Mouse (Mus musculus) gastrocnemius, adult 2 months (tissue): ENCODE results near the gene Myo10. TPM values are rescaled to one million over a fixed set of nuclear protein-coding genes. Genes with fewer than 3 reads are reported as not detected.

Experiments
- DNase-seq: peaks from one replicate; pipeline ENCODE4 v3.0.0; 2022
- H3K27ac ChIP-seq: fragments of 200-600 bp; 2 replicates; pipeline ENCODE4 v1.8.1; 2022; ENCODE audit warnings: mild to moderate bottlenecking
- H3K4me3 ChIP-seq: fragments of 200-600 bp; 2 replicates; pipeline ENCODE4 v1.8.1; 2022; ENCODE audit warnings: mild to moderate bottlenecking, moderate library complexity
- CTCF ChIP-seq: fragments of 200-600 bp; IDR thresholded peaks from 2 replicates; pipeline ENCODE4 v1.8.1; 2022; ENCODE audit warnings: antibody characterized with exemption, mild to moderate bottlenecking, moderate library complexity
- intact Hi-C: fragments of 180-260 bp; cut with DNase I; formaldehyde crosslinking; loops from one replicate; pipeline ENCODE4 v1.15.1; 2025
- total RNA-seq, 2 experiments: library from RNA; stranded (reverse); gene quantifications; 2 replicates each; pipeline ENCODE4 v1.2.3; 2021

Gene Myo10
- total RNA-seq, 2 experiments from 2014 or later: 56.1 to 62.0 TPM

- intact Hi-C loops: no loop called here
- DNase-seq: no peak
- Histone ChIP-seq H3K4me3 (no peak overlapping the region), H3K27ac (no peak overlapping the region)
- TF ChIP-seq CTCF: no peak
Observed at GRCm38 (mm10) chr15:25689477-25689876, 67.2 kb downstream of the Myo10 start.

- intact Hi-C loops: no loop called here
- peak; percentile 22; the same call in 1 of the 2 replicates for TF ChIP-seq CTCF
- Histone ChIP-seq H3K27ac (no peak overlapping the region), H3K4me3 (no peak overlapping the region)
- no peak for DNase-seq
Observed at GRCm38 (mm10) chr15:25690066-25690745, 67.9 kb downstream of the Myo10 start.

GRCm38 (mm10) chr15:25690746-25691105 lies 68.4 kb downstream of the Myo10 start:
- H3K27ac ChIP-seq: no peak overlapping the region
- H3K4me3 ChIP-seq: no peak overlapping the region
- TF ChIP-seq CTCF: no peak
- intact Hi-C loops: no loop called here
- no peak for DNase-seq

GRCm38 (mm10) chr15:25692254-25692950 lies 70.1 kb downstream of the Myo10 start:
- peak overlapping the region; percentile 48 for H3K27ac ChIP-seq
- peak; percentile 63 for DNase-seq
- no peak for TF ChIP-seq CTCF
- intact Hi-C loops: no loop called here
- peak overlapping the region; percentile 26; the same call in 1 of the 2 replicates for H3K4me3 ChIP-seq

- intact Hi-C loops: no loop called here
- Histone ChIP-seq H3K27ac (peak overlapping the region; percentile 48), H3K4me3 (no peak overlapping the region)
- no peak for DNase-seq
- no peak for TF ChIP-seq CTCF
Observed at GRCm38 (mm10) chr15:25693708-25694107, 71.4 kb downstream of the Myo10 start.

GRCm38 (mm10) chr15:25694749-25695148 lies 72.4 kb downstream of the Myo10 start:
- intact Hi-C loops: no loop called here
- DNase-seq: no peak
- Histone ChIP-seq H3K4me3 (no peak overlapping the region), H3K27ac (no peak overlapping the region)
- TF ChIP-seq CTCF: no peak

GRCm38 (mm10) chr15:25695253-25695652 lies 72.9 kb downstream of the Myo10 start:
- intact Hi-C loops: no loop called here
- TF ChIP-seq CTCF: no peak
- DNase-seq: no peak
- Histone ChIP-seq H3K27ac (no peak overlapping the region), H3K4me3 (no peak overlapping the region)

GRCm38 (mm10) chr15:25695883-25696282 lies 73.6 kb downstream of the Myo10 start:
- Histone ChIP-seq H3K27ac (no peak overlapping the region), H3K4me3 (no peak overlapping the region)
- no peak for TF ChIP-seq CTCF
- intact Hi-C loops: no loop called here
- no peak for DNase-seq

- DNase-seq: no peak
- Histone ChIP-seq H3K4me3 (no peak overlapping the region), H3K27ac (no peak overlapping the region)
- intact Hi-C loops: no loop called here
- no peak for TF ChIP-seq CTCF
Observed at GRCm38 (mm10) chr15:25696660-25697059, 74.3 kb downstream of the Myo10 start.

- intact Hi-C loops: no loop called here
- H3K27ac ChIP-seq: no peak overlapping the region
- H3K4me3 ChIP-seq: no peak overlapping the region
- DNase-seq: no peak
- no peak for TF ChIP-seq CTCF
Observed at GRCm38 (mm10) chr15:25699032-25699557, 76.8 kb downstream of the Myo10 start.

- intact Hi-C loops: no loop called here
- H3K27ac ChIP-seq: no peak overlapping the region
- H3K4me3 ChIP-seq: no peak overlapping the region
- no peak for TF ChIP-seq CTCF
- DNase-seq: no peak
Observed at GRCm38 (mm10) chr15:25702602-25703001, 80.3 kb downstream of the Myo10 start.

- H3K27ac ChIP-seq: no peak overlapping the region
- intact Hi-C loops: no loop called here
- no peak for DNase-seq
- H3K4me3 ChIP-seq: no peak overlapping the region
- no peak for TF ChIP-seq CTCF
Observed at GRCm38 (mm10) chr15:25704809-25705585, 82.7 kb downstream of the Myo10 start.

- no peak for TF ChIP-seq CTCF
- no peak for DNase-seq
- Histone ChIP-seq H3K27ac (peak overlapping the region; percentile 56), H3K4me3 (peak overlapping the region; percentile 35)
- intact Hi-C loops: no loop called here
Observed at GRCm38 (mm10) chr15:25706874-25707554, 84.7 kb downstream of the Myo10 start.
